Mouse (Mus musculus) intestine, embryonic 15.5 days (tissue): ENCODE data around the gene Nckap1l. TPM values are rescaled to one million over a fixed set of nuclear protein-coding genes. Genes with fewer than 3 reads are reported as not detected.

Experiments used
- polyA plus RNA-seq: library from polyadenylated mRNA; unstranded; fragments of >200 nt; fragmentation: Nextera tagmentation; extraction: Ambion mirVana; gene quantifications from 2 replicates; pipeline ENCODE4 v1.2.1, GENCODE M21; 2015

The Nckap1l gene
- polyA plus RNA-seq, 1 experiment from 2014 or later, result 3.2 TPM

Other genes starting within 250 kb of the Nckap1l start
- 86.7 and 98.0 TPM in 2 replicates for gene Cbx5, start 214.0 kb upstream of the Nckap1l start, polyA plus RNA-seq
- gene Hnrnpa1, start 213.4 kb upstream of the Nckap1l start, polyA plus RNA-seq, result 652 and 741 TPM in 2 replicates
- 3.5 and 4.9 TPM in 2 replicates for gene Nfe2, start 195.4 kb upstream of the Nckap1l start, polyA plus RNA-seq
- gene Copz1, start 181.1 kb upstream of the Nckap1l start, polyA plus RNA-seq, result 259 and 262 TPM in 2 replicates
- gene Gpr84, start 143.2 kb upstream of the Nckap1l start, polyA plus RNA-seq, result 0.20 and 0.29 TPM in 2 replicates
- gene Zfp385a, start 113.7 kb upstream of the Nckap1l start, polyA plus RNA-seq, result 5.6 TPM in 2 replicates
- 44.8 and 45.5 TPM in 2 replicates for gene Itga5, start 87.0 kb upstream of the Nckap1l start, polyA plus RNA-seq
- gene Gtsf1, start 23.3 kb upstream of the Nckap1l start, polyA plus RNA-seq, result not detected in 2 replicates
- gene Gtsf2, start 5.3 kb upstream of the Nckap1l start, polyA plus RNA-seq, result not detected in 2 replicates
- gene Pde1b, start 49.2 kb downstream of the Nckap1l start, polyA plus RNA-seq, result 5.1 and 6.3 TPM in 2 replicates
- 9.8 and 10.3 TPM in 2 replicates for gene Ppp1r1a, start 84.2 kb downstream of the Nckap1l start, polyA plus RNA-seq
- gene Glycam1, start 111.3 kb downstream of the Nckap1l start, polyA plus RNA-seq, result not detected in 2 replicates